Mouse (Mus musculus) hindbrain, embryonic 13.5 days (tissue): ENCODE data around the gene Calm2. TPM values are rescaled to one million over a fixed set of nuclear protein-coding genes. Genes with fewer than 3 reads are reported as not detected.

Source experiments
- ATAC-seq: fragments of 200-750 bp; cut with Nextera tagmentation; 2 replicates; pipeline ENCODE4 v1.8.0; 2017; ENCODE audit warnings: moderate TSS enrichment; ENCODE audit not compliant: low FRiP score
- H3K27ac ChIP-seq: fragments of 300-500 bp; sonication (generic); 2 replicates; pipeline ENCODE4 v1.5.1; 2015; ENCODE audit warnings: inconsistent platforms, mild to moderate bottlenecking, moderate library complexity
- H3K27me3 ChIP-seq: fragments of 300-500 bp; sonication (generic); 2 replicates; pipeline ENCODE4 v1.6.1; 2015; ENCODE audit warnings: mild to moderate bottlenecking, inconsistent platforms
- H3K36me3 ChIP-seq: fragments of 300-500 bp; sonication (generic); 2 replicates; pipeline ENCODE4 v1.6.1; 2015; ENCODE audit warnings: mild to moderate bottlenecking, inconsistent platforms
- H3K4me1 ChIP-seq: fragments of 300-500 bp; sonication (generic); replicated peaks from 2 replicates; pipeline ENCODE4 v1.6.1; 2015; ENCODE audit warnings: inconsistent platforms
- H3K4me2 ChIP-seq: fragments of 300-500 bp; sonication (generic); 2 replicates; pipeline ENCODE4 v1.6.1; 2015; ENCODE audit warnings: inconsistent platforms, mild to moderate bottlenecking, moderate library complexity
- H3K4me3 ChIP-seq: fragments of 300-500 bp; sonication (generic); 2 replicates; pipeline ENCODE4 v1.5.1; 2015; ENCODE audit warnings: mild to moderate bottlenecking, inconsistent platforms
- H3K9ac ChIP-seq: fragments of 300-500 bp; sonication (generic); 2 replicates; pipeline ENCODE4 v1.6.1; 2015; ENCODE audit warnings: mild to moderate bottlenecking, inconsistent platforms
- H3K9me3 ChIP-seq: fragments of 300-500 bp; sonication (generic); 2 replicates; pipeline ENCODE4 v1.6.1; 2016; ENCODE audit warnings: inconsistent platforms
- WGBS: fragments of 180-500 bp; shearing (Covaris S2); methylation state at CpG from one replicate; pipeline ENCODE4 v1.1.7; 2015; 5-methylcytosine and 5-hydroxymethylcytosine counted together
- polyA plus RNA-seq: library from polyadenylated mRNA; unstranded; fragments of >200 nt; fragmentation: Nextera tagmentation; extraction: Ambion mirVana; gene quantifications from 2 replicates; pipeline ENCODE4 v1.2.1, GENCODE M21; 2015

Gene Calm2
- polyA plus RNA-seq, 1 experiment from 2014 or later, result 2,271 TPM

DNA sequence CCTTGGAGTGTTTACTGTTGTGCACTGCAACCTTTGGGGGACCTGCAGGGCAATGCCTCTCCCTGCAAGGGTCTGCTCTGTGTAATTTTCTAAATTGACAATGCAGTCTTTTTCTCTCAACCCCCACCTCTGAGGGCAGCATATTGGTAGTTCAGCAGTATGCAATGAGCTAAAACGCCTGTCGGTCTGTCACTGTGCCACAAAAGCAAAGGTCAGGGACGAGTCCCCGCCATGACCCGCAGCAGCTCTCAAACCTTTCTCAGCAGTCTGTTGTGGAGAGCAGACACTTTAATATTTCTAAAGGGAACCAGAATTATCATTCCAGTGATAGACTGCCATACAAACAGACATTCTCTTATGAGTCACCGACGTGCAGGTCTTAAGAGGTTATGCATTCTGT is 11.2 kb upstream of the Calm2 start:
- ATAC-seq, result no peak
- 26% methylated on average over 7 of the region's 7 CpGs for WGBS
- H3K36me3 ChIP-seq, result no peaks in the 10 kb centered on the region
- no peaks in the 10 kb centered on the region for H3K9me3 ChIP-seq
- no peaks in the 10 kb centered on the region for H3K27me3 ChIP-seq
- H3K9ac ChIP-seq, result no peak overlapping the region
- H3K27ac ChIP-seq, result peak overlapping the region; percentile 72
- H3K4me3 ChIP-seq, result no peak overlapping the region
- H3K4me2 ChIP-seq, result no peak overlapping the region
- H3K4me1 ChIP-seq, result peaks cover 46% of the 10 kb centered on the region

DNA sequence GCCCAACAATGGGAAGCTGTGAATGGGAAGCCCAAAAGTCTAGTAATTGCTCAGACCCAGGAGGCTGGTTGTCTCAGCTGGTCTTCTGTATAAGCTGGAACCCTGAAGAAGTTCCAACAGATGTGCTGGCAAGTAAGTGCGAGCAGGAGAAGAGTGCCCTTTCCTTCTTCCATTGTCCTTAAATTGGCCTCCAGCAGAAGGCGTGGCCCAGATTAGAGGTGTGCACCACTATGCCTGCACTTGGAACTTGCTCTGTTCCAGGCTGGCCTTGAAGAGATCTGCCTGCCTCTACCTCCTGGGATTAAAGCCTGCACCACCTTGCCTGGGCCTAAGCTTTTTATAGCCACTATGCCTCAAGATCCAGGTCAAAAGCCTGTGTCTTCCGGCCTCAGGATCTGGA is 7.4 kb upstream of the Calm2 start:
- Histone ChIP-seq H3K9ac (no peak overlapping the region), H3K4me3 (no peak overlapping the region), H3K36me3 (no peaks in the 10 kb centered on the region), H3K4me2 (no peak overlapping the region), H3K27me3 (no peaks in the 10 kb centered on the region), H3K4me1 (peaks cover 18% of the 10 kb centered on the region), H3K9me3 (no peaks in the 10 kb centered on the region), H3K27ac (no peak overlapping the region)
- no peak for ATAC-seq
- WGBS, result 93% methylated on average over 3 of the region's 3 CpGs

DNA sequence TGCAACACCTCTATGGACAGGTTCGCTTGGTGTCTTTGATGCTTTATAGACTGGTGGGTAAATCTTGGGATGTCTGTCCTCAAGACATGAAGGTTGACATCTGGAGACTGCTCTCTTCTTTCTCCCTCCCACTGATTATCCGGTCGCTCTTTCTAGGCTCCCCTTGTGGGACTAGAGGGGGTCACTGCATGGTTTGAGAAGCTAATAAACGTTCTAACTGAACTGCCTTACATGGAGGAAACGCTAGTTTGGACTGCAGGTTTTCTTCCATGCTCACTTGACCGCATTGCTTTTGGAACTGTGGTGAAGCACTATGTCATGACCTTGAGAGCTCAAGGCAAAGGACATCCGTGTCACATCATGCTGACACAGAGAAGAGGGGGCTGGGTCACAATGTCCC is 6.6 kb upstream of the Calm2 start:
- no peaks in the 10 kb centered on the region for H3K9me3 ChIP-seq
- H3K27ac ChIP-seq, result no peak overlapping the region
- H3K4me1 ChIP-seq, result peaks cover 10% of the 10 kb centered on the region
- H3K9ac ChIP-seq, result no peak overlapping the region
- no peak for ATAC-seq
- H3K4me3 ChIP-seq, result no peak overlapping the region
- H3K27me3 ChIP-seq, result no peaks in the 10 kb centered on the region
- 80% methylated on average over 7 of the region's 7 CpGs for WGBS
- no peak overlapping the region for H3K4me2 ChIP-seq
- H3K36me3 ChIP-seq, result no peaks in the 10 kb centered on the region

DNA sequence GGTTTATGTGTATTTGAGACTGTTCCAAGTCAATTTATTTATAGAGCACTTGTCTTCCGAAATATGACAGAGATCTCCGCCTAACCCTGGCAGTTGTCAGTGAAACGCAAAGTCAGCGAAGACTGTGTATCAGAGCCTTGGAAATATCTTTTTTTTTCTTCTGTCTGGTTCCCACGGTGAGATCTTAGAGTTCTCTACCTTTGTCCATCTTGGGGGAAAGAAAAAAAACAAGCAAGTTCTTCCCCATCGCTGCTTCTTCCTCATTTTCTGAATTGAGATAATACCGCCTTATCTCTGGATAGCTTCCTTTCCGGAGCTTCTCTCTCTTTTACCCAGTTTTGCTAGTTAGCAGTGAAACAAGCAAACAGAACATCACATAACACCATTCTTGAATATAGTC is 2.1 kb upstream of the Calm2 start:
- 88% methylated on average over 8 of the region's 8 CpGs for WGBS
- H3K9ac ChIP-seq, result no peak overlapping the region
- peaks cover 19% of the 10 kb centered on the region for H3K4me1 ChIP-seq

DNA sequence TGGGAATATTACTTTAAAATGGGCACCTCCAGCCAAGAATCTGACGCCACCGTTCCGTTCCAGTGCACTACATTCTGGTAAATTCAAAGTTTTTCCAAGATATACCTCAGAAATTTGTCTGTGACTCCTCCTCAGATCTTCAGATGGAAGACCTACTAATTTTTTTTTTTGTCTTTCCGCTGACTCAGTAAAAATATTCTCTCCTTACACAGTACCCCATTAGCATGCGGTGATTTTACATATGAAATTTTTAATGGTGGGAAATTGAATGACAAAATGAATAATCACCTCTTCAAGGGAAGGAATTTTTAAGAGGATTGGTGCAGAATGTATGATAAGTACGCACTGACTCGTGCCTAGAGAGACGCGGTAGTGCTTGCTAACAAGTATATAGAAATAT is 1.6 kb upstream of the Calm2 start:
- Histone ChIP-seq H3K27ac (peak overlapping the region; percentile 99; the same call in 1 of the 2 replicates), H3K9me3 (no peaks in the 10 kb centered on the region), H3K27me3 (no peaks in the 10 kb centered on the region), H3K36me3 (no peaks in the 10 kb centered on the region), H3K9ac (no peak overlapping the region), H3K4me3 (no peak overlapping the region), H3K4me1 (peaks cover 25% of the 10 kb centered on the region), H3K4me2 (no peak overlapping the region)
- no peak for ATAC-seq
- 79% methylated on average over 9 of the region's 9 CpGs for WGBS

More for the DNA sequence above, 2.1 kb upstream of the Calm2 start:
- ATAC-seq, result no peak
- no peak overlapping the region for H3K4me3 ChIP-seq
- no peak overlapping the region for H3K4me2 ChIP-seq
- H3K36me3 ChIP-seq, result no peaks in the 10 kb centered on the region
- H3K27me3 ChIP-seq, result no peaks in the 10 kb centered on the region
- no peak overlapping the region for H3K27ac ChIP-seq
- no peaks in the 10 kb centered on the region for H3K9me3 ChIP-seq

DNA sequence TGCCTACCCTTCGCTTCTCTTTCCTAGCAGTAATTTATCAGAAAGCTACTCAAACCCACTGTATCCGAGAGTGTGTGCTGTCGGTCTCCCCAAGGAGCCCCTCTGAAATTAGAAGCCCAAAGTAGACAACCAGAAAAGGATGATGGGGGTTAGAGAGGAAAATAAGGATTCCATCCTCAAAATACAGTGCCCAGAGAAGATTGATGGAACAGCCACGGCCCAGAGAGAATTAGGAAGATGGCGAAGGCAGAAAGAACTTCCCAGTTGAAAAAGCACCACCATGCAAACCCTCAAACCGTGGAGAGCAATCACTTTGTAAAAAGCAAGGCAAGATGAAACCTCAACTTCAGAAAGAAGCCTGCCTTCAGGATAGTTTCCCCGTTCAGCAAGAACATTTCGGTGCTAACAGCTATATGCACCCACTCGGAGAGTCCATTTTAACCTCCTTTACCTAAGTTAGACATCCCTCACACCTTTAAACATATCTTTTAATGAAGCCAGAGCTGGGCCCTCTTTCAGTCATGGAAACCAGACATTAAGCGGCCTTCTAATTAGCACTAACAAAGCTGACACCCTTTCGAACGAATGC is 971 bp upstream of the Calm2 start:
- peak overlapping the region; percentile 99 for H3K27ac ChIP-seq
- peak overlapping the region; percentile 89 for H3K4me3 ChIP-seq
- H3K27me3 ChIP-seq, result no peaks in the 10 kb centered on the region
- no peaks in the 10 kb centered on the region for H3K9me3 ChIP-seq
- 42% methylated on average over 12 of the region's 12 CpGs for WGBS
- H3K4me2 ChIP-seq, result peak overlapping the region; percentile 60
- H3K9ac ChIP-seq, result peak overlapping the region; percentile 100
- H3K36me3 ChIP-seq, result no peaks in the 10 kb centered on the region
- no peak for ATAC-seq
- peaks cover 31% of the 10 kb centered on the region for H3K4me1 ChIP-seq

DNA sequence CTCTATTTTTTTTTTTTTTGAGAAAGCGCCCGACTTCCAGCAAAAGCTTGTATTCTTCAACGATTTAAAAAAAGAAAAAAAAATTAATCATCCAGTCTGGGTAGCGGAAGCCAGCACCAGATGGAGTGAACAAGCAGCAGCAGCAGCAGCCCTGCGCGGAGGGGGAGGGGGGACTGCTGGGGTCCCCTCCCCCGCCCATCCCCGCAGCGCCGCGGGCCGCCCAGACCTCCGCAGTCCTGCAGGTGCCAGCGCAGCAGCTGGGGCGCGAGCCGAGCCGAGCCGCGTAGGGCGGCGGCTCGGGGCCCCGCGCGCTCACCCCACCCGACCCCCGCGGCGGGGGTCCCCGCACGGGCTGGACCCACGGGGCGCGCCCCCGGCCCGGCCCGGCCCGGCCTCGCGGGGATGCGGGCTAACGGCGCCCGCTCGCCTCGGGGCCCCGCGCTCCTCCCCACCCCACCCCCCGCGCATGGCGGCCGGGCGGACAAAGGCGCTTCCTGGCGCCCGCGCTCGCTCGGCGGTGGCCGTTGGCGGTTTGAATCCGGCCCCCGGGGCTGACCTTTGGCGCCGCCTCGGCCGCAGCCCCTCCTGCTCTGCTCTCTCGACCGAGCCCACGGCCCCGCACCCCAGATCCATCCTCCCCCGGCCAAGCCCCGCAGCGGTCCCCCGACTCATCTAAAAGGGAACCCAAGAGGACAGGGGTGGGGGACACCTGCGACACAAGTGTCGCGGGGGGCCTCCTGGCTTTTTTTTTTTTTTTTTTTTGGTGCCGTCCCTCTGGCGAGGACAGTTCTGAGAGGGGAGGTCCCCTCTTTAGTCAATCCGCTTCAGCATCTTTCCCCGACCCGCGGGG is 593 bp downstream of the Calm2 start:
- Histone ChIP-seq H3K4me1 (peaks cover 44% of the 10 kb centered on the region), H3K27ac (peak overlapping the region; percentile 99), H3K27me3 (no peaks in the 10 kb centered on the region), H3K9me3 (no peaks in the 10 kb centered on the region), H3K9ac (peak overlapping the region; percentile 100), H3K36me3 (no peaks in the 10 kb centered on the region; the same call in 1 of the 2 replicates), H3K4me3 (peak overlapping the region; percentile 89), H3K4me2 (peak overlapping the region; percentile 84)
- ATAC-seq, result peak; percentile 71
- WGBS, result under 1% methylated on average over 77 of the region's 86 CpGs

DNA sequence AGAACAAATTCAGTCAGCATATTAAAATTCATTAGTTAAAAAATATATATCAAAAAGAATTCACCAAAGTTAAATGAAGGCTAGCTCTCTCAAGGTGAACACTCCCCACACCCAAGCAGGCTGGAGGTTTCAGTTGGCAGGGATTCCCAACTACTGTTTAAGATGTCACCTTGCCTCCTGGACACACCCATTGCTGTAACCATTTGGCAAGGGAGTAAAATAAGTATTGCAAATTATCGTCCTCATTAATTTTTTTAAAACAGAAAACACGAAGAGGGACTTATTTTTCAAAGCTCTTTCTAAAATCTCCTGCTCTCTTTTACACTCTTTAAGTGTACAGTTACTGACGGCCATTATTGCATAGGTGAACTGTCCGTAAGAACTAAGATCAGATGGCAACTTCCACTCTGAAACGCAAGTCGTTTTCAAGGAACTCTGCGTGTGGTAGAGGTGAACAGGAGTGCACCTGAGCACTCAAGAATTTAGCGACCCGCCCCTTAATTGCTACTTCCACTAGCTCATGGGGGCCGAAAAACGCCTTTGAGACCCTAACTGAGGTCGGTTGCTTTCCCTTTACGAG is 1.3 kb downstream of the Calm2 start:
- under 1% methylated on average over 13 of the region's 13 CpGs for WGBS
- H3K4me3 ChIP-seq, result peak overlapping the region; percentile 89
- H3K4me2 ChIP-seq, result peak overlapping the region; percentile 84
- H3K36me3 ChIP-seq, result no peaks in the 10 kb centered on the region; the same call in 1 of the 2 replicates
- peak overlapping the region; percentile 99 for H3K27ac ChIP-seq
- peaks cover 47% of the 10 kb centered on the region for H3K4me1 ChIP-seq
- H3K27me3 ChIP-seq, result no peaks in the 10 kb centered on the region
- H3K9ac ChIP-seq, result peak overlapping the region; percentile 100
- H3K9me3 ChIP-seq, result no peaks in the 10 kb centered on the region
- no peak for ATAC-seq

DNA sequence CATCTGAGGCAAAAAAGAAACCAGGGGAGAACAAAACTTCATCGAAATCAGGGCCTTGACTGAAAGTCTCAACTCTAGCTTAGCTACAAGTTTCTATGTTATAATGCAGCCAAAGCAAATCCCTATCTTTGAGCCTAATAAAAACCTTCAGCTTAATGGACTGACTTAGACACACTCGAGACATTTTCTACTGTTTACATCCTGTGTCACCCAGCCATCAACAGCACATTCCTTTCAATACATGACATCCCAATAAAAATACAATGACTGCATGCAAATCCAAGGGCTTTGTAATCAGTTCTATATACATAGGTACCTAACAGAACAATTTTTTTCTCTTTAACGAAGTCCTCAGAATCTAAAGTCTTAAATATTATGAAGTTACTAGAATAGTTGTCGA is 2.0 kb downstream of the Calm2 start:
- ATAC-seq, result no peak
- Histone ChIP-seq H3K27ac (no peak overlapping the region), H3K36me3 (peaks cover 3% of the 10 kb centered on the region; the same call in 1 of the 2 replicates), H3K4me3 (peak overlapping the region; percentile 89), H3K27me3 (no peaks in the 10 kb centered on the region), H3K4me1 (peaks cover 52% of the 10 kb centered on the region), H3K9me3 (no peaks in the 10 kb centered on the region), H3K4me2 (peak overlapping the region; percentile 84), H3K9ac (peak overlapping the region; percentile 56; the same call in 1 of the 2 replicates)
- 50% methylated on average over 4 of the region's 4 CpGs for WGBS

DNA sequence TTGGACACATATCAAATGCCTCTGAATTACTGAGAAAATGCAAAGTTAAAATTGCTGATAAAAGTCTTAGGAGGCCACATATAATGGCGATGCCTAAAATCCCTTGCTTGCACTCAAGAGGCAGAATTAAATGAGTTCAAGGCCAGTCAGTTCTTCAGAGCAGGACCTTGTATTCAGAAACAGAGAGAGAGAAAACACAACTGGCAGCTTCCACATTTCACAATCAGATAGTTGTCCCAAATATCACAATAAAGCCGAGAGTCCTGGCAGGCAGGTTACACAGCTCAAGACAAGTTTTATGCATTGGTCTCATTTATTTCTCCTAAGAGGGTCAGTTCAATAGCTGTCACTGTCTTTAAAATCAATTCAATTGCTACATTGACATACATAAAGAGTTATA is 5.2 kb downstream of the Calm2 start:
- ATAC-seq, result no peak
- Histone ChIP-seq H3K4me2 (peak overlapping the region; percentile 35), H3K4me1 (peaks cover 57% of the 10 kb centered on the region), H3K36me3 (peaks cover 3% of the 10 kb centered on the region; the same call in 1 of the 2 replicates), H3K4me3 (peak overlapping the region; percentile 2; the same call in 1 of the 2 replicates), H3K9me3 (no peaks in the 10 kb centered on the region), H3K27ac (no peak overlapping the region), H3K27me3 (no peaks in the 10 kb centered on the region), H3K9ac (no peak overlapping the region)
- WGBS, result 70% methylated on average over 2 of the region's 2 CpGs

DNA sequence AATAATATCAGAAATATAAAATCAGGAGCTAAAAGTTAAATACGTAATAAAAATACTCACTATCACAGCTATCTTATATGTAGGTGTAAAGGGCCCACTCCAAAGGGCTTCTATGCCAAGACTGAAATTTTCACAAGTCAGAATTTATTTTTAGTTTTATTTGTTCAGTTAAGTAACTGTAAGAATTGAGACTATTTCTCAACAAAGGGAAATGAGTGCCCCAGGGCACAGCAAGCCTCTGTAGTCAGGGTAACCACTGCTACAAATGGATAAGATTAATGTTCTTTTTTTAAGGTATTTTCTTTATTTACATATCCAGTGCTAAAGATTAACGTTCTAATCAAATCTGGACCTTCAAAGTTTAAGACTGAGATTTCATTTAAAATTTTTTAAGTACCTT is 7.3 kb downstream of the Calm2 start:
- ATAC-seq, result no peak
- Histone ChIP-seq H3K4me3 (no peak overlapping the region), H3K9me3 (no peaks in the 10 kb centered on the region), H3K9ac (no peak overlapping the region), H3K27ac (no peak overlapping the region), H3K4me2 (no peak overlapping the region), H3K27me3 (no peaks in the 10 kb centered on the region), H3K36me3 (peaks cover 15% of the 10 kb centered on the region), H3K4me1 (peaks cover 52% of the 10 kb centered on the region)
- 89% methylated on average over 2 of the region's 2 CpGs for WGBS

DNA sequence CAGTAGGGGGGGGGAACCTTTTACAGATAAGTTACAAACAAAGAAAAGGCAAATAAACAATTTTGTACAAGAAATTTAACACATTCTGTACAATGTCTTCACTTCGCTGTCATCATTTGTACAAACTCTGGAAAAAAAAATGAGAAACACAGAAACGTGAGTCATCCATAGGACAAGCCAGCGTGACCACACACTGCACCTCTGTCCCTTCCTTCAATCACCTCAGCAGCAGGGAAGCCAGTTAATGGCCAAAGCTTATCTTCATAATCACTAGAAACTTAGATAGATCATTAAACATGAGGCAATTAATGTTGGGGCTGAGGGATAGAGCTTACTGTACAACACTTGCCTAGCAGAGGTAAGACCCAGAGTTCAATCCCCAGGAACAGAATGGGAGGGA is 12.8 kb downstream of the Calm2 start:
- Histone ChIP-seq H3K9ac (no peak overlapping the region), H3K4me1 (peaks cover 14% of the 10 kb centered on the region), H3K4me3 (no peak overlapping the region), H3K4me2 (no peak overlapping the region), H3K27ac (no peak overlapping the region), H3K27me3 (no peaks in the 10 kb centered on the region), H3K9me3 (no peaks in the 10 kb centered on the region), H3K36me3 (peaks cover 57% of the 10 kb centered on the region)
- ATAC-seq, result no peak
- 90% methylated on average over 3 of the region's 3 CpGs for WGBS
